Mouse (Mus musculus): ENCODE measurements around the gene Gm1043. TPM values are rescaled to one million over a fixed set of nuclear protein-coding genes. Genes with fewer than 3 reads are reported as not detected.

Gm1043 gene
- polyA plus RNA-seq, 1 experiment from 2014 or later, result 0.10 TPM

DNA sequence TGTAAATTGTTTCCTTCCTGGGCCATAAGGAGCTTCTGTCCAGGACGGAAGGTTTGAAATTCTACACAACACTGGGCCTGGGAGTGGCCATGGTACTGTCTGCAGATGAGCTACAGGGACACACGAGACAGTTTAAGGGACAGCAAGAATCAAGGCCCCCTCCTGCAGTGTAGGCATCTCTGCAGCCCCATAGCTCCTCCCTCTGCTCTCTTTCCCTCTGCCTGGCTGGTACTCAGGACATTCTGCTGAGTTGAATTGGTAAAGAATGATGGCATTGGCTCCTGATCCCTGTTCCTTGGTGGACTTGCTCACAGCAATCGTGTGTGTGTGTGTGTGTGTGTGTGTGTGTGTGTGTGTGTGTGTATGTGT lies 7.9 kb upstream of the Gm1043 start:
- Histone ChIP-seq H3K9me3 (no peaks in the 10 kb centered on the region), H3K4me1 (no peaks in the 10 kb centered on the region), H3K27ac (no peak overlapping the region), H3K27me3 (replicated peaks) (no peaks in the 10 kb centered on the region), H3K9ac (no peak overlapping the region), H3K4me3 (replicated peaks) (no peak overlapping the region), H3K4me2 (no peak overlapping the region), H3K36me3 (no peaks in the 10 kb centered on the region)
- WGBS, result 45% methylated on average over 3 of the region's 3 CpGs
- no peak for ATAC-seq (ENCODE audit: insufficient read depth, low FRiP score, low read depth)

DNA sequence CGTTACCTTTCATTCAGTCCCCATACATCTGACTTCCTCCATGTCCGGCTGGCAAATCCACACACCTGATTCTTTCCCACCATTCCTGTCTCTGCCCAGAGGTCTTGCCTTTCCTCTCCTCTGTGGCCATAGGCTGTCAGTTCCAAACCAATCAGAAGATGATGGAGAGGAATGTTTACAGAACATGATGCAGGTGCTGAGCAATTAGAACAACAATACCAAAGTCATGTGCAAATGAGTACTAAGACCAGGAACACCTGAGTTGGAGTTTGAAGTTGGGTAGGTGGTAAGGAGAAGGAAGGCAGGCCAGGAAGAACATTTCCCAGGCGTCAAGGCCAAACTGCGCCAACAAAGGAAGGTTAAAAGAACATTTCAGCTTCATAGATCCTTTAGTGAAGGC lies 5.7 kb upstream of the Gm1043 start:
- H3K9ac ChIP-seq, result no peak overlapping the region
- no peak for ATAC-seq (ENCODE audit: insufficient read depth, low FRiP score, low read depth)
- H3K9me3 ChIP-seq, result no peaks in the 10 kb centered on the region
- no peak overlapping the region for H3K4me2 ChIP-seq
- 85% methylated on average over 4 of the region's 4 CpGs for WGBS
- H3K4me1 ChIP-seq, result no peaks in the 10 kb centered on the region
- no peaks in the 10 kb centered on the region for H3K27me3 ChIP-seq (replicated peaks)
- no peak overlapping the region for H3K27ac ChIP-seq
- no peaks in the 10 kb centered on the region for H3K36me3 ChIP-seq
- H3K4me3 ChIP-seq (replicated peaks), result no peak overlapping the region

DNA sequence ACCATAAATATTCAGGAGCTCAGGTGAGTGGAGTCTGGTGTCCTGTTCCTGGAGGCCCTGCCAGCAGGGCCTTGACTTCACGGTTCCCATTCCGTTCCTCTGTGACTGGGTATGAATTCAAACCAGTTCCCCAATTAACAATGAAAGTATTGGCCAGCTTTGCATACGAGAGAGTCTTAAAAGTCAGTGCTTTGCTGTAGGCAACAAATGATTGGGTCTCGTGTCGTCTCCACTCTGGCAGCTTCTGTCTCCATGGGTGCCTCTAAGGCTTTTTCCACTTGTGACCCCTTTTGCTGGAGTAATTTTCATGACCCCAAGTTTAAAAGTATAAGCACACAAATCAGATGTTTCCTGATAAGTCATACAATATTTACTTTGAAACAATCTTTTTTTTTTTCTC lies 4.6 kb upstream of the Gm1043 start:
- no peak for ATAC-seq (ENCODE audit: insufficient read depth, low FRiP score, low read depth)
- Histone ChIP-seq H3K4me3 (replicated peaks) (no peak overlapping the region), H3K36me3 (no peaks in the 10 kb centered on the region), H3K4me2 (no peak overlapping the region), H3K27me3 (replicated peaks) (no peaks in the 10 kb centered on the region), H3K27ac (no peak overlapping the region), H3K9me3 (no peaks in the 10 kb centered on the region), H3K4me1 (no peaks in the 10 kb centered on the region), H3K9ac (no peak overlapping the region)
- WGBS, result 87% methylated on average over 5 of the region's 5 CpGs

DNA sequence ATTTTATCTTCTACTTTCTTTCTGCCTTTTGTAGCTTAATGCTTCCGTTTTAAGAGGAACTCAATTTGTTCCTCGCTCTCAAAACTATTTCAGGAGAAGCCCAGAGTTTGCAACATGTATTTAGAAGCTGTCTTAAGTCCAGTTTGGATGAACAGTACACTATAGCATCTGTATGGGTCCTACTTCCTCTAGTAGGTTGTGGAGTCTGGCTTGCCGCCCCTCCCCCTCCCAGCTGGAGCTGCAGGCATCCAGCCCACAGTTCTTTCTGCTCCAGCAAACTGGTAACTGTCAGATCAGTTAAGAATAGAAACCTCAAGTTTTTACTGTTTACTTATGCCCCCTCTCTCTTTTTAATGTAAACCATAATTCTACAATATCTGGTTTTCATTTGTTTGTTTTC lies 2.8 kb upstream of the Gm1043 start:
- Histone ChIP-seq H3K9ac (no peak overlapping the region), H3K9me3 (no peaks in the 10 kb centered on the region), H3K4me2 (no peak overlapping the region), H3K4me3 (replicated peaks) (no peak overlapping the region), H3K4me1 (no peaks in the 10 kb centered on the region), H3K36me3 (no peaks in the 10 kb centered on the region), H3K27ac (no peak overlapping the region), H3K27me3 (replicated peaks) (no peaks in the 10 kb centered on the region)
- WGBS, result 24% methylated on average over 3 of the region's 3 CpGs
- no peak for ATAC-seq (ENCODE audit: insufficient read depth, low FRiP score, low read depth)

DNA sequence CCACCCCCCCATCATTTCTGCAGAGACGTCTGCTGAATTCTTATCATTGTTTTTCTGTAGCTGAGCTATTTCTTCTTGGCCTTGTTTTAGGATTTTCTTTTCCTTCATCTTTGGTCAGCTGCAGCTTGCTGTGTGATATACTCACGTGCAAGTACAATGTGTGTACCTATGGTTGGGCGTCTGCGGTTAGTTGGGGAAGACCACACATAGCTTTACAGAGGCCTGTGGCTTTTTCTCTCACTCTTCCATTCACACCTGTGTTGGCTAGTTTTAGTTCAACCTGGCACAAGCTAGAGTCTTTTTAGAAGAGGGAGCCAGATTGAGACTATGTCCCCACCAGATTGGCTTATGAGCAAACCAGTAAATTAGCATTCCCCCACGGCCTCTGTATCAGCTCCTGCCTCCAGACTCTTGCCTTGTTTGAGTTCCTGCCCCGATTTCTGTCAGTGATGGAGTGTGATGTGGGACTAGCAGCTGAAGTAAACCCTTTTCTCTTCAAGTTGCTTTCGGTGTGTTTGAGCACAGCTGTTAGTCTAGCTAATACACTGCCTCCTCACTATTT lies 1.9 kb upstream of the Gm1043 start:
- WGBS, result 60% methylated on average over 7 of the region's 7 CpGs
- Histone ChIP-seq H3K4me3 (replicated peaks) (no peak overlapping the region), H3K9me3 (no peaks in the 10 kb centered on the region), H3K9ac (no peak overlapping the region), H3K27ac (no peak overlapping the region), H3K4me1 (no peaks in the 10 kb centered on the region), H3K4me2 (no peak overlapping the region), H3K36me3 (no peaks in the 10 kb centered on the region), H3K27me3 (replicated peaks) (no peaks in the 10 kb centered on the region)
- ATAC-seq (ENCODE audit: insufficient read depth, low FRiP score, low read depth), result no peak

DNA sequence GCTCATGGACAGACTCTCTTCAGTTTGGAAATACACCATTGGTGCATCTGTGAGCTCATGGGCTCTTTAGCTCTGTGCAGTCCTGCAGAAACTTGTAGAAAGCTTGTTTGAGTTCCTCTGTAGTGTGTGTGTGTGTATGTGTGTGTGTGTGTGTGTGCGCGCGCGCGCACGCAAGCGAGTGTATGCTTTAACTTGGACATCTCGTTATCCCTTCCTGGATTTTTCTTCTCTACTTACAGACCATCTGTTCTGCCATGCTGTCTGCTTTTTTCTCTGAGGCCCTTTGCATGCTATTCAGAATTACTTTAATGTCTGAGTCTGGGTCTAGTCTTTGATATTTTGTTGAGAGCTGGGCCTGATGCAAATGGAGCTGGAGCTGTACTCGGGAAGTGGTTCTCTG lies 1.3 kb upstream of the Gm1043 start:
- 85% methylated on average over 9 of the region's 9 CpGs for WGBS
- no peak for ATAC-seq (ENCODE audit: insufficient read depth, low FRiP score, low read depth)
- H3K9me3 ChIP-seq, result no peaks in the 10 kb centered on the region

DNA sequence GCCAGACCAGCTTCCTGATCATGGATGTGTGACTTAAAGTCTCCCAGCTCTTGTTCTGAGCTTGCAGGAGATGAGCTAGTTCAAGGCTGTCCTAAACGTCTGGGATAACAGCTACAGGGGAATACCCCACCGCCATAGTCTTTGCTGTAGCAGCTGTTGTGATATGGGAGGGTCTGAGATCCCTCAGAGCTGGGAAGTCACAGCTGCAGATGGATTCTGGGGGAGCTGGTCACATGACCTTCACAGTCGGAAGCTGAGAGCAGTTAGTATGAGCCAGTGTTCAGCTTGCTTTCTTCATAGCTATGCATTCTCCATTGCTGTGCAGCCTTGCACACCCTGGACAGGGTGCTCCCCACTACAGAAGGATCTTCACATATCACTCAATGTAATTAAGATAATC lies 748 bp downstream of the Gm1043 start:
- Histone ChIP-seq H3K27me3 (replicated peaks) (peaks cover 1% of the 10 kb centered on the region), H3K4me3 (replicated peaks) (no peak overlapping the region), H3K9me3 (no peaks in the 10 kb centered on the region), H3K9ac (no peak overlapping the region), H3K4me1 (no peaks in the 10 kb centered on the region), H3K4me2 (no peak overlapping the region), H3K27ac (no peak overlapping the region), H3K36me3 (no peaks in the 10 kb centered on the region)
- WGBS, result 62% methylated on average over 3 of the region's 3 CpGs
- ATAC-seq (ENCODE audit: insufficient read depth, low FRiP score, low read depth), result no peak

More for the DNA sequence above, 1.3 kb upstream of the Gm1043 start:
- no peak overlapping the region for H3K4me3 ChIP-seq (replicated peaks)
- H3K4me2 ChIP-seq, result no peak overlapping the region
- no peak overlapping the region for H3K27ac ChIP-seq
- no peaks in the 10 kb centered on the region for H3K27me3 ChIP-seq (replicated peaks)
- no peaks in the 10 kb centered on the region for H3K4me1 ChIP-seq
- no peaks in the 10 kb centered on the region for H3K36me3 ChIP-seq
- no peak overlapping the region for H3K9ac ChIP-seq

DNA sequence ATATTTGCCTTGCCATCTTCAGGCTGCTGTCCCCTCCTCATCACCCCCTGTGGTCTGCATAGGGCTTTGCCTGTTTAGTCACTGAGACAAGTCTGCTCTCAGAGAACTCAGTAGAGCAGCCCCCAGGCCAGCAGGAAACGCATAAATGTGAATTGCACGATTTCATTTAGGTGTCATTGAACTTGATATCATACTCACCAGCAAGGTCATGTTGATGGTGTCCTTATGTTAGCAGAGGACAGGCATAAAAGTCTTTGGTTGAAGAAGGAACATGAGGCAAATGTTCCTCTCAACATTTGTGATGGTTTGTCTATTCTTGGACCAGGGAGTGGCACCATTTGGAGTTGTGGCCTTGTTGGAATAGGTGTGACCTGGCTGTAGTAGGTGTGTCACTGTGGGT lies 2.6 kb downstream of the Gm1043 start:
- no peak for ATAC-seq (ENCODE audit: insufficient read depth, low FRiP score, low read depth)
- Histone ChIP-seq H3K4me1 (0 out of 2 replicates have a peak, but pooled peaks cover 4% of the 10 kb centered on the region), H3K4me2 (no peak overlapping the region), H3K27me3 (replicated peaks) (peaks cover 19% of the 10 kb centered on the region), H3K36me3 (no peaks in the 10 kb centered on the region), H3K9me3 (no peaks in the 10 kb centered on the region), H3K9ac (no peak overlapping the region), H3K4me3 (replicated peaks) (no peak overlapping the region), H3K27ac (no peak overlapping the region)
- WGBS, result 51% methylated on average over 2 of the region's 2 CpGs

DNA sequence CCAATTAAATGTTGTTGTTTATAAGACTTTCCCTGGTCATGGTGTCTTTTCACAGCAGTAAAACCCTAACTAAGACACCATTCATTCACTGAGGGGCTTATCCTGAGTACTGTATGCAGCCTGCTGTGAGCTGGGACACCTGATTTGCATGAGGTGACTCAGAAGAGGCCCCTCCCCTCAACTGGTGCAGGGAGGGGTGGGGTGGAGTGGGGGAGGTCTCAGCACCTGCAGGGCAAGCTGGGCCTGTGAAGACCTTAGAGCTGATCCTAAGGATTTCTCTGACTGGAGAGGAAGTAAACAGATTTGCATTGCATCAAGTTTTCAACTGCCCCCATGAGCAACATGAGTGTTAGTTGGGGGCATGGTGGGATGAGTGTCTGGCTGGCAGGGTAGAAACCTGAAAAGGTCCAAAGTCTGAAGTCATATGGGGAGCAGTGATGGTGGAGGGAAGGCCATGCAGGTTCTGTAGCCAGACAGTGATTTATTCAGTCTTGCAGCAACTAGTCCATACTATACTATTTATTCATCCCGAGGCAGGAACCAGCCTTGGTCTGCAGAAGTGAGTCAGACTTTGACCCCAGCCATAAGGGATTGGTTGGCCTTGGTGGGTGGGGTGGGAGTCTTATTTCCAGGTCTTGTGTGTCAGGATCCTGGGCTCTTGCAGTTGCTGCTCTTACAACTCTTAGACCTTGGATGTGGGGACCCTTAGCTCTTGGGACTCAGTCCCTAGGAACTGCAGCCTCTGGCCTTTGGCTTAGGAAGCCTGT lies 3.4 kb downstream of the Gm1043 start:
- Histone ChIP-seq H3K4me2 (no peak overlapping the region), H3K4me1 (0 out of 2 replicates have a peak, but pooled peaks cover 4% of the 10 kb centered on the region), H3K27me3 (replicated peaks) (peaks cover 19% of the 10 kb centered on the region), H3K36me3 (no peaks in the 10 kb centered on the region), H3K4me3 (replicated peaks) (no peak overlapping the region), H3K27ac (peak overlapping the region; percentile 40), H3K9ac (no peak overlapping the region), H3K9me3 (no peaks in the 10 kb centered on the region)
- WGBS, result 26% methylated on average over 1 of the region's 1 CpGs
- ATAC-seq (ENCODE audit: insufficient read depth, low FRiP score, low read depth), result peak; percentile 45

DNA sequence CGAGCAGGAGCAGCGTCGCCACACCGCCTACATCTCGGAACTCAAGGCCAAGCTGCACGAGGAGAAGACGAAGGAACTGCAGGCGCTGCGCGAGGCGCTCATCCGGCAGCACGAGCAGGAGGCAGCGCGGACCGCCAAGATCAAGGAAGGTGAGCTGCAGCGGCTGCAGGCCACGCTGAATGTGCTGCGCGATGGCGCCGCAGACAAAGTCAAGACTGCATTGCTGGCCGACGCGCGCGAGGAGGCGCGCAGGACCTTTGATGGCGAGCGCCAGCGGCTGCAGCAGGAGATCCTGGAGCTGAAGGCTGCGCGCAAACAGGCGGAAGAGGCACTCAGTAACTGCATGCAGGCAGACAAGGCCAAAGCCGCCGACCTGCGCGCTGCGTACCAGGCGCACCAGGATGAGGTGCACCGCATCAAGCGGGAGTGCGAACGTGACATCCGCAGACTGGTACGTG lies 6.0 kb downstream of the Gm1043 start:
- Histone ChIP-seq H3K27ac (no peak overlapping the region), H3K4me3 (replicated peaks) (peak overlapping the region; percentile 28), H3K9me3 (no peaks in the 10 kb centered on the region), H3K36me3 (no peaks in the 10 kb centered on the region), H3K27me3 (replicated peaks) (peaks cover 19% of the 10 kb centered on the region), H3K4me1 (0 out of 2 replicates have a peak, but pooled peaks cover 4% of the 10 kb centered on the region), H3K9ac (no peak overlapping the region), H3K4me2 (peak overlapping the region; percentile 69)
- ATAC-seq (ENCODE audit: insufficient read depth, low FRiP score, low read depth), result no peak
- WGBS, result 2% methylated on average over 47 of the region's 47 CpGs

DNA sequence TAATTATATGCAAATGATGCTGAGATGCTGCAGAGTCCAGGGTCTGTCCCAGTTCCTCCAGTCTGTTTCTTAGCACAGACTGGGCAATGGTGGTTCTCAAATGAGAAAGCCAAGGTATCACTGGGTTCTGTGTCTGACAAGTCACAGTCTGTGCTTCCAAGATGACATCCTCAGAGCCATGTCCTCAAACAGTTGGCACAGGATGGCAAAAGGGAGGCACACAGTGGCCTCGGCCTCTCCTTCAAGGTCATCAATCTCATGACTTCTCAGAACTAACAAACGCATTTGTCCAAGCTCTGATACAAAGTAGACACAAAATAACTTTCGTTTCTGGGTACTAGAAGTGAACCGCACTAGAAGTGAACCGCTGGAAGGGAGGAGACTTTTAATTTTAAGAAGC lies 9.8 kb downstream of the Gm1043 start:
- no peak for ATAC-seq (ENCODE audit: insufficient read depth, low FRiP score, low read depth)
- H3K27ac ChIP-seq, result no peak overlapping the region
- peaks cover 19% of the 10 kb centered on the region for H3K27me3 ChIP-seq (replicated peaks)
- no peaks in the 10 kb centered on the region for H3K36me3 ChIP-seq
- WGBS, result 74% methylated on average over 5 of the region's 5 CpGs
- H3K9ac ChIP-seq, result no peak overlapping the region
- no peak overlapping the region for H3K4me3 ChIP-seq (replicated peaks)
- H3K4me1 ChIP-seq, result 0 out of 2 replicates have a peak, but pooled peaks cover 4% of the 10 kb centered on the region
- no peaks in the 10 kb centered on the region for H3K9me3 ChIP-seq
- no peak overlapping the region for H3K4me2 ChIP-seq

DNA sequence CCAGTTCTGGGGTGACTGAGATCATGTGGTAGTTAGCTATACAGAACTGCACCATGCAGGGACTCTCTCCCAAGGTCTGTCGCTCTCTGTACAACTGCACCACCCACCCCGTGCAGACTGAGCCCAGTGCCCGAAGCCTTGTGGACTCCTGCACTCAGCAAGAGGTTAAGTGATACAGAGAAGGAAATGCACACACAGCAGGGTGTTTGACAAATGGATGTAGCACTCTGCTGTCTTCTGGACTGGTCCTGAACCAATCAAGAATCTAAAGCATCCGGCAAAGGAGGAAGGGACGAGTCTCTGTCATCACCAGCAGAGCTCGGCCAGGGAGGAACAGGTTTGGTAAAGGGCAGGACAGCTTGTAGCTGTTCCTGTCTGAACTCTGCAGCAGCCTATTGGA lies 12.4 kb downstream of the Gm1043 start:
- Histone ChIP-seq H3K27ac (no peak overlapping the region), H3K4me1 (no peaks in the 10 kb centered on the region), H3K36me3 (no peaks in the 10 kb centered on the region), H3K9me3 (no peaks in the 10 kb centered on the region), H3K9ac (no peak overlapping the region), H3K4me3 (replicated peaks) (no peak overlapping the region), H3K4me2 (no peak overlapping the region), H3K27me3 (replicated peaks) (peaks cover under 1% of the 10 kb centered on the region; the same call in 1 of the 2 replicates)
- WGBS, result 67% methylated on average over 6 of the region's 6 CpGs
- ATAC-seq (ENCODE audit: insufficient read depth, low FRiP score, low read depth), result no peak

Measured in stomach, embryonic 15.5 days (tissue).